Mouse (Mus musculus): ENCODE measurements around the gene Tmem91.

DNA sequence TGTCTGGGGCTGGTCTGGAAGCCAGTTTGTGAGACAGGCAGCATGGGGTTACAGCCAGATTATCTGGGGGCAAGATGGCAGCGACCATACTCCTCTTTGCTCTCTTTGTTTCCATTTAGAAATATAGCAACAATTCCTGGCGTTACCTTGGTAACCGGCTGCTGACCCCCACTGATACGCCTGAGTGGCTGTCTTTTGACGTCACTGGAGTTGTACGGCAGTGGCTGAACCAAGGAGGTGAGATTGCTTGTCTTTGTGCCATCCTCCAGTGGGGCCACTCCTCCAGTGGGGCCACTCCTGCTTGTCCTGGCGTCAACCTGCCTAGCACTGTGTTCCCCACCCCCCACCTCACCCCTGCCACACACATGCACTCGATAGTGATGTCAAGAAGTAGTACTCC is 19.1 kb upstream of the Tmem91 start:
- TF ChIP-seq CTCF (IDR thresholded peaks at IDR 0.05; ENCODE audit: borderline replicate concordance, insufficient read depth, low read length), result no peak
- TF ChIP-seq POLR2A (IDR thresholded peaks at IDR 0.05; ENCODE audit: low read depth, low read length), result no peak

Data from embryonic fibroblast, embryonic 13.5 days (primary cell).